Mouse (Mus musculus): ENCODE data around the gene Dnttip2.

The Dnttip2 gene

GRCm38 (mm10) chr3:122330484-122330883 is 56.3 kb downstream of the Dnttip2 start:
- DNase-seq (ENCODE audit: low read depth, low spot score) = no peak

- DNase-seq (ENCODE audit: low read depth, low spot score) = no peak
Observed at GRCm38 (mm10) chr3:122333493-122333892, 59.3 kb downstream of the Dnttip2 start.

GRCm38 (mm10) chr3:122333902-122334301 is 59.7 kb downstream of the Dnttip2 start:
- DNase-seq (ENCODE audit: low read depth, low spot score) = no peak

- DNase-seq (ENCODE audit: low read depth, low spot score) = no peak
Observed at GRCm38 (mm10) chr3:122334375-122334774, 60.2 kb downstream of the Dnttip2 start.
